Mouse (Mus musculus) G1E (cell line): ENCODE measurements around the gene Igfbp2. TPM values are rescaled to one million over a fixed set of nuclear protein-coding genes. Genes with fewer than 3 reads are reported as not detected.

Source experiments
- ATAC-seq: 2 replicates; pipeline ENCODE4 v1.8.0; 2016; ENCODE audit warnings: mild to moderate bottlenecking; ENCODE audit not compliant: insufficient number of reproducible peaks, poor library complexity, low FRiP score, severe bottlenecking; ENCODE audit errors: extremely low read depth
- DNase-seq: peaks from one replicate; pipeline ENCODE4 v3.0.0; 2012; ENCODE audit warnings: low spot score
- H3K27me3 ChIP-seq: 2 replicates; pipeline ENCODE4 v1.6.1; 2012; ENCODE audit warnings: mild to moderate bottlenecking, low read length, inconsistent platforms; ENCODE audit not compliant: insufficient read depth
- H3K36me3 ChIP-seq: replicated peaks from 2 replicates; pipeline ENCODE3; 2012; ENCODE audit warnings: mild to moderate bottlenecking, inconsistent platforms
- H3K4me1 ChIP-seq: 2 replicates; pipeline ENCODE4 v1.6.1; 2012; ENCODE audit warnings: low read depth, low read length, inconsistent platforms, mixed read lengths; ENCODE audit not compliant: insufficient read depth
- H3K4me3 ChIP-seq: 2 replicates; pipeline ENCODE4 v1.5.1; 2012; ENCODE audit warnings: low read depth, mild to moderate bottlenecking, inconsistent platforms, low read length, moderate library complexity, mixed read lengths
- H3K9me3 ChIP-seq: replicated peaks from 2 replicates; pipeline ENCODE4 v1.6.1; 2012; ENCODE audit warnings: inconsistent platforms
- CTCF ChIP-seq: IDR thresholded peaks from 2 replicates; pipeline ENCODE4 v1.5.1; 2012; ENCODE audit warnings: low read depth, low read length, inconsistent platforms, mixed read lengths
- GATA1 ChIP-seq: IDR thresholded peaks from 2 replicates; pipeline ENCODE4 v1.6.1; 2012; ENCODE audit warnings: borderline replicate concordance, low read length, inconsistent platforms, mixed read lengths
- GATA2 ChIP-seq: IDR thresholded peaks from 2 replicates; pipeline ENCODE4 v1.6.1; 2012; ENCODE audit warnings: low read depth, low read length, inconsistent platforms, borderline replicate concordance
- POLR2AphosphoS5 ChIP-seq: IDR thresholded peaks from 2 replicates; pipeline ENCODE4 v1.6.1; 2012; ENCODE audit warnings: low read depth, low read length, inconsistent platforms; ENCODE audit not compliant: insufficient replicate concordance
- TAL1 ChIP-seq: conservative IDR thresholded peaks from 2 replicates; pipeline ENCODE4 v1.6.1; 2012; ENCODE audit warnings: low read depth, low read length, inconsistent platforms, mixed read lengths
- polyA plus RNA-seq: library from polyadenylated mRNA; stranded (reverse); fragments of >175 nt; gene quantifications from 2 replicates; pipeline ENCODE4 v1.2.3, GENCODE M21; 2012
- total RNA-seq, 2 experiments: library from RNA; stranded (forward) in 1 of 2; stranded (reverse) in 1 of 2; fragments of 200-1000 nt in 1 of 2; fragments of >200 nt in 1 of 2; fragmentation: Nextera tagmentation in 1 of 2; gene quantifications; 2 replicates each; pipeline ENCODE4 v1.2.3; 2014 to 2017

Gene Igfbp2
- total and polyA plus RNA-seq, 3 experiments = 0.55 TPM; not detected in 2

DNA sequence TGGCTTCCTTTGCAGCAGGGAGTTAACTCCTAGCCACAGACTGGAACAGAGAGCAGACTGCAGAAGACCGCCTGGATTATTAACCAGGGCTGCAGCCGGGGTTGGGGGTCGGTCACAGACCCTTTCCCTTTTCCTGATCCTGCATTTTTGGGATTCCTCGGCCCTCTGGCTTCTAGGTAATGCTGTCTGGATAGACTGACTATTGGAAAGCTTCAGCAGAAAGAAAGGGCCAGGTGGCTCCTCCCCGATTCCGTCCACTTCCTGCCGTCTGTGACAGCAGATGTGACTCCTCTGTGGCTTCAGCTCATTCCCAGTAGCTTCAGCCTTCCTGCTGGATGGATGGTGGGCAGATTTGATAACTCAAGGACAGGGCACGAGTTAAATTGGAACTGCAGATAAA lies 19.3 kb upstream of the Igfbp2 start:
- DNase-seq = no peak
- H3K4me3 ChIP-seq = no peak overlapping the region
- H3K36me3 ChIP-seq = no peaks in the 10 kb centered on the region
- H3K4me1 ChIP-seq = peaks cover 5% of the 10 kb centered on the region; the same call in 1 of the 2 replicates
- no peaks in the 10 kb centered on the region; the same call in 1 of the 2 replicates for H3K27me3 ChIP-seq
- ATAC-seq = no peak
- no peak for TF ChIP-seq POLR2AphosphoS5
- no peak for TF ChIP-seq TAL1
- no peak for TF ChIP-seq GATA2
- no peak for TF ChIP-seq GATA1
- TF ChIP-seq CTCF = no peak
- H3K9me3 ChIP-seq = no peaks in the 10 kb centered on the region

DNA sequence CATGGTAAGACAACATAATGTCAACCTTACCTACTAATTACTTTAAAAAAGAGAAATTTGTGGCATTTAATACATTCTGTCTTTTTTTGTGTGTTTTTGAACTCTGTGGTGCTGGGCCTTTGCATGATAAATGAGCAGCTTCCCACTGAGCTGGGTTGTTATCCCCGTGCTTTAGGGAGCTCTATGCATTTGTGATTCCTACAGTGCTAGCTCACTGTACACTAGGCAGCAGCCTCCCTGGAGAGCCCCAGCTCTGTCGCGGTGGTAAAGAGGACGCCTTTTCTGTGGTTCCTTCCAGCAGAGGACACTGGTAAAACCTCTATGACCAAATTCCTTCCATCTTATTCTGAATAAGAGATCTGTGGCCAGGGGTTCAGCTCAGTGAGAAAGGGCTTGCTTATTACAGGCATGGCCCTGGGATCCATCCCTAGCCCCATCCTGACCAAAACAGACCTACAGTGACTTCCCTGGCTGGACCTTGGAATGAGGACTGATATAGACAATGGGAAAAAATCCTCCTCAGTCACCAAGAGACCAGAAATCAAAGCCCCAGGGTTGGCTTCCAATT lies 18.7 kb upstream of the Igfbp2 start:
- ATAC-seq (no peak), DNase-seq (no peak)
- Histone ChIP-seq H3K9me3 (no peaks in the 10 kb centered on the region), H3K4me3 (no peak overlapping the region), H3K27me3 (no peaks in the 10 kb centered on the region; the same call in 1 of the 2 replicates), H3K4me1 (peaks cover 5% of the 10 kb centered on the region; the same call in 1 of the 2 replicates), H3K36me3 (no peaks in the 10 kb centered on the region)
- TF ChIP-seq POLR2AphosphoS5 (no peak), CTCF (no peak), GATA1 (no peak), TAL1 (no peak), GATA2 (no peak)

DNA sequence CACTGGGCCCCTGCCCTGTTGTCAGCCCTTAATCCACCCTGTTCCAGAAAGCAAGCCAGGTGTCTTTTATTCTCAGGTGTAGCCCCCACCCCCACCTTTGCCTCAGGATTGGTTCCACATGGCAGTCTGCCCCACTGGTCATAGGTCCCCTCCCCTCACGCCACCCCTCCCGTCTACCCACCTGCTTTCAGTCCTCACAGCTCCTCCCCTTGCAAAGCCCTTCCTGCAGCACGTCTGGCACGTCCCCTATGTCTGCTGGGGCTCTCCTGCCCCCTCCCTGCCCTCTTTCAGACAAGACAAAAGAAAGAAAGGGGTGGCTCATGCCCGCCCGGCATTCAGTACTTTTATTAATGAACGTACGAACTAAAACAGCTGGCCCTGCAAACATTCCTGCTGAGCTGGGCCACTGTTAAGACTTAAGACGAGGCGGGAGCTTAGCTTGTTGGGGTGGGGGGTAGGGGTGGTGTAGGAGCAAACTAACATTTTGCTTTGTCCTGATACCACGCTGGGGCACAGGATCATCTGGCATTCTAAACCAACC lies 18.2 kb upstream of the Igfbp2 start:
- H3K36me3 ChIP-seq = no peaks in the 10 kb centered on the region
- H3K4me1 ChIP-seq = peaks cover 5% of the 10 kb centered on the region; the same call in 1 of the 2 replicates
- no peaks in the 10 kb centered on the region; the same call in 1 of the 2 replicates for H3K27me3 ChIP-seq
- no peak for ATAC-seq
- no peak overlapping the region for H3K4me3 ChIP-seq
- no peaks in the 10 kb centered on the region for H3K9me3 ChIP-seq
- DNase-seq = no peak
- no peak for TF ChIP-seq GATA2
- no peak for TF ChIP-seq GATA1
- no peak for TF ChIP-seq POLR2AphosphoS5
- TF ChIP-seq TAL1 = no peak

DNA sequence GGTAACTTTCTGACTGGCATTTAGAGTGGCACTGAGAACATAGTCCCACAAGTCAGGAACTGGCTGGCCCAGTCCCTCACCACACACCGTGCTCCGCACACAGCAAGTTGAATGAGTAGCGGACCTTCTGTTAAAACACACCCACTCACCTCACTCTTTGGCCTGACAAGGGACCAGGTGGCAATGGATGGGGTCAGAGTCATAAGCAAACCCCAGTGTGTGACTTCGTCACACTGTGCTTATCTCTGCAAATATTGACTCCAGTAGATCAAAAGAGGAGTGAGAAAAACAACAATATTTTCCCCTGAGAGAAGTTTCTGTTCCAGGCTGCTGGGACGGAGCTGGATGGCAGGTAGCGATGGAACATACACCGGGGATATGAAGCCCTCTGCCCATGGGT lies 15.0 kb upstream of the Igfbp2 start:
- no peak for DNase-seq

DNA sequence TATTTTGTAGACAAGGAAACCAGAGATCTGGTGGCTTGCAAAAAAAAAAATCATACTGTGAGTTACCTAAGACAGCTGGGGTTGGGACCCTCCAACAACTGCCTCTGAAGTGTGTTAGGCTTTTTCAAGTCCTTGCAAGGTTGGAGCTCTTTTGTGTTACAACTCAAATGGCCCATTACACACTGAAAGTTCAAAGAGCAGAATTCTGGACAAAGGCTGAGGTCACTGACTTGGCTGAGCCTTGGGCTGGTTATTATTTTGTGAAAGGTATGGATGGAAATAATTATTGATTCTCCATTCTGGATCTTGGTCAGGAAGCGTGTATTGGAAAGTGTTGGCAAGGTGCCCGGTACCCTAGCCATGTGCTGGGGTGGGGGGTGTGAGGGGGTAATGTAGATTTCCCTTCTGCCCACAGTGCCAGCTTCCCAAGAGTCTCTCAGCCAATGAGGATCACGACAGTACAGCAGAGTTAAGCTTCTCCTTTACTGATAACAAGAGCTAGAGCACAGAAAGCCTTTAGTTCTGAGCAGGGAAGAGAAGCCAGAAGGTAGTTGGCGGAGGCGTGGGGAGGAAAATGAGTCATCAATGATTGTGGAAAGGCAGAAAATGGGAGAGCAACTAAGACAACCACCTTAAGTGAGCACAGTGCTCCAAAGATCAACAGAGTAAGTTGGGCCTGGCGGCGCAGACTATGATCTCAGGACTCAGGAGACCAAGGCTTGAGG lies 14.2 kb upstream of the Igfbp2 start:
- Histone ChIP-seq H3K4me3 (no peak overlapping the region), H3K36me3 (no peaks in the 10 kb centered on the region), H3K9me3 (no peaks in the 10 kb centered on the region), H3K27me3 (no peaks in the 10 kb centered on the region; the same call in 1 of the 2 replicates), H3K4me1 (peaks cover 5% of the 10 kb centered on the region; the same call in 1 of the 2 replicates)
- no peak for ATAC-seq
- no peak for DNase-seq
- TF ChIP-seq POLR2AphosphoS5 = no peak
- TF ChIP-seq TAL1 = no peak
- no peak for TF ChIP-seq CTCF
- no peak for TF ChIP-seq GATA2

More for the DNA sequence above, 15.0 kb upstream of the Igfbp2 start:
- H3K4me1 ChIP-seq = peaks cover 5% of the 10 kb centered on the region; the same call in 1 of the 2 replicates
- no peak for ATAC-seq
- H3K9me3 ChIP-seq = no peaks in the 10 kb centered on the region
- no peaks in the 10 kb centered on the region for H3K36me3 ChIP-seq
- H3K4me3 ChIP-seq = no peak overlapping the region
- no peak for TF ChIP-seq POLR2AphosphoS5
- TF ChIP-seq GATA1 = no peak
- no peak for TF ChIP-seq TAL1
- H3K27me3 ChIP-seq = no peaks in the 10 kb centered on the region; the same call in 1 of the 2 replicates

DNA sequence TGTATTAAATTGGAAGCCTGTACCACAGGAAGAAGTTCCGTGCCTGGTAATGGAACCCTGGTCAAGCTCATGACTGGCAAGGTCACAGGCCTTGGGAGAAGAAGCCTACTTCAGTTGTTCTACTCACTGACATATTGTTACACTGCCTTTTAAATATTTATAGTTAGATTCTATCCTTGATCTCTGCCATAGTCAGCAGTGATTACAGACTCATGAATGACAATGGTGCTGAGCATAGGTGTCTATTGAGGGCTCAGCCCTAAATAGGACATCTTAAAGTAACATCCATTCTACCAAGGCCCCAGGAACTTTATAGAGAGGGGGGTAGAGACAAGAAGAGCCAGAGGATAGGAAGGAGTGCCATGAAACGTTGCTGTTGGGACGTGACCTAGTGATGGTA lies 13.2 kb upstream of the Igfbp2 start:
- ATAC-seq = no peak

More for the DNA sequence above, 13.2 kb upstream of the Igfbp2 start:
- no peak overlapping the region for H3K4me3 ChIP-seq
- peaks cover under 1% of the 10 kb centered on the region; the same call in 1 of the 2 replicates for H3K4me1 ChIP-seq
- DNase-seq = no peak
- H3K9me3 ChIP-seq = no peaks in the 10 kb centered on the region
- no peaks in the 10 kb centered on the region for H3K36me3 ChIP-seq
- TF ChIP-seq TAL1 = no peak
- TF ChIP-seq GATA2 = no peak
- no peak for TF ChIP-seq POLR2AphosphoS5
- no peak for TF ChIP-seq GATA1
- no peak for TF ChIP-seq CTCF
- no peaks in the 10 kb centered on the region; the same call in 1 of the 2 replicates for H3K27me3 ChIP-seq
